Mouse (Mus musculus) kidney, embryonic 14.5 days (tissue): ENCODE results near the gene Tbx1. TPM values are rescaled to one million over a fixed set of nuclear protein-coding genes. Genes with fewer than 3 reads are reported as not detected.

ENCODE experiments used
- ATAC-seq: fragments of 200-750 bp; cut with Nextera tagmentation; 2 replicates; pipeline ENCODE4 v1.8.0; 2017; ENCODE audit warnings: moderate number of reproducible peaks, mild to moderate bottlenecking, moderate TSS enrichment, moderate library complexity; ENCODE audit not compliant: low FRiP score, low TSS enrichment
- H3K27ac ChIP-seq: fragments of 300-500 bp; sonication (generic); 2 replicates; pipeline ENCODE4 v1.5.1; 2014; ENCODE audit warnings: low read depth, mild to moderate bottlenecking, low read length, moderate library complexity, mixed read lengths
- H3K27me3 ChIP-seq: fragments of 300-500 bp; sonication (generic); 2 replicates; pipeline ENCODE4 v1.6.1; 2014; ENCODE audit warnings: mild to moderate bottlenecking, low read length; ENCODE audit not compliant: control insufficient read depth, insufficient read depth
- H3K36me3 ChIP-seq: fragments of 300-500 bp; sonication (generic); 2 replicates; pipeline ENCODE4 v1.6.1; 2014; ENCODE audit warnings: low read length, mixed read lengths; ENCODE audit not compliant: control insufficient read depth, insufficient read depth
- H3K4me1 ChIP-seq: fragments of 300-500 bp; sonication (generic); 2 replicates; pipeline ENCODE4 v1.6.1; 2014; ENCODE audit warnings: low read length, mixed read lengths; ENCODE audit not compliant: control insufficient read depth, insufficient read depth
- H3K4me2 ChIP-seq: fragments of 300-500 bp; sonication (generic); replicated peaks from 2 replicates; pipeline ENCODE4 v1.6.1; 2014; ENCODE audit warnings: low read depth, mild to moderate bottlenecking, low read length
- H3K4me3 ChIP-seq: fragments of 300-500 bp; sonication (generic); 2 replicates; pipeline ENCODE4 v1.5.1; 2014; ENCODE audit warnings: mild to moderate bottlenecking, low read length
- H3K9ac ChIP-seq: fragments of 300-500 bp; sonication (generic); 2 replicates; pipeline ENCODE4 v1.6.1; 2014; ENCODE audit warnings: low read depth, mild to moderate bottlenecking, low read length, moderate library complexity
- H3K9me3 ChIP-seq: fragments of 300-500 bp; sonication (generic); 2 replicates; pipeline ENCODE4 v1.6.1; 2016; ENCODE audit warnings: low read length; ENCODE audit not compliant: control insufficient read depth
- WGBS: fragments of 180-500 bp; shearing (Covaris S2); extraction: QIAGEN DNeasy Blood & Tissue Kit; methylation state at CpG from one replicate; pipeline ENCODE4 v1.1.7; 2014; 5-methylcytosine and 5-hydroxymethylcytosine counted together
- polyA plus RNA-seq: library from polyadenylated mRNA; unstranded; fragments of >200 nt; fragmentation: Nextera tagmentation; extraction: Ambion mirVana; gene quantifications from 2 replicates; pipeline ENCODE4 v1.2.1, GENCODE M21; 2014

Tbx1 gene
- polyA plus RNA-seq, 1 experiment from 2014 or later = 0.61 TPM

GRCm38 (mm10) chr16:18624641-18625040 is 34.2 kb upstream of the Tbx1 start:
- 35% methylated on average over 15 of the region's 15 CpGs for WGBS
- Histone ChIP-seq H3K27ac (no peak overlapping the region), H3K9me3 (no peaks in the 10 kb centered on the region), H3K4me3 (no peak overlapping the region), H3K4me1 (peaks cover 30% of the 10 kb centered on the region), H3K27me3 (peaks cover 78% of the 10 kb centered on the region), H3K4me2 (no peak overlapping the region), H3K9ac (no peak overlapping the region), H3K36me3 (peaks cover 6% of the 10 kb centered on the region; the same call in 1 of the 2 replicates)
- no peak for ATAC-seq

GRCm38 (mm10) chr16:18623751-18624540 is 33.5 kb upstream of the Tbx1 start:
- H3K4me3 ChIP-seq = no peak overlapping the region
- H3K27ac ChIP-seq = no peak overlapping the region
- H3K9ac ChIP-seq = no peak overlapping the region
- H3K9me3 ChIP-seq = no peaks in the 10 kb centered on the region
- H3K4me2 ChIP-seq = no peak overlapping the region
- peaks cover 25% of the 10 kb centered on the region for H3K4me1 ChIP-seq
- H3K36me3 ChIP-seq = peaks cover 6% of the 10 kb centered on the region; the same call in 1 of the 2 replicates
- no peak for ATAC-seq
- H3K27me3 ChIP-seq = peaks cover 85% of the 10 kb centered on the region
- WGBS = 47% methylated on average over 15 of the region's 15 CpGs

GRCm38 (mm10) chr16:18622916-18623750 is 32.7 kb upstream of the Tbx1 start:
- H3K9me3 ChIP-seq = no peaks in the 10 kb centered on the region
- no peak for ATAC-seq
- H3K27me3 ChIP-seq = peaks cover 90% of the 10 kb centered on the region
- H3K27ac ChIP-seq = no peak overlapping the region
- H3K4me3 ChIP-seq = no peak overlapping the region
- peaks cover 6% of the 10 kb centered on the region; the same call in 1 of the 2 replicates for H3K36me3 ChIP-seq
- WGBS = 37% methylated on average over 27 of the region's 29 CpGs
- no peak overlapping the region for H3K9ac ChIP-seq
- H3K4me1 ChIP-seq = peaks cover 21% of the 10 kb centered on the region
- H3K4me2 ChIP-seq = no peak overlapping the region

GRCm38 (mm10) chr16:18622019-18622418 is 31.5 kb upstream of the Tbx1 start, which contains the start of gene Gp1bb:
TSS of gene Gp1bb (minus strand) at chr16:18622403.
- H3K9ac ChIP-seq = no peak within 1 kb of the TSS
- H3K4me2 ChIP-seq = peak within 1 kb of the TSS; percentile 93
- peak within 1 kb of the TSS; percentile 46 for H3K4me3 ChIP-seq
- no peak for ATAC-seq
- H3K27ac ChIP-seq = no peak within 1 kb of the TSS
- H3K27me3 ChIP-seq = peaks cover 86% of the 10 kb centered on the region
- 8% methylated on average over 17 of the region's 17 CpGs for WGBS
- peaks cover 6% of the 10 kb centered on the region; the same call in 1 of the 2 replicates for H3K36me3 ChIP-seq
- peaks cover 27% of the 10 kb centered on the region for H3K4me1 ChIP-seq
- no peaks in the 10 kb centered on the region for H3K9me3 ChIP-seq

GRCm38 (mm10) chr16:18621362-18622001 is 31.0 kb upstream of the Tbx1 start:
- peaks cover 26% of the 10 kb centered on the region for H3K4me1 ChIP-seq
- H3K9me3 ChIP-seq = no peaks in the 10 kb centered on the region
- H3K27ac ChIP-seq = no peak overlapping the region
- no peak for ATAC-seq
- H3K9ac ChIP-seq = no peak overlapping the region
- peak overlapping the region; percentile 93 for H3K4me2 ChIP-seq
- peaks cover 6% of the 10 kb centered on the region; the same call in 1 of the 2 replicates for H3K36me3 ChIP-seq
- H3K27me3 ChIP-seq = peaks cover 82% of the 10 kb centered on the region
- H3K4me3 ChIP-seq = peak overlapping the region; percentile 46
- WGBS = 3% methylated on average over 37 of the region's 38 CpGs

- 0 out of 2 replicates have a peak overlapping the region, but pooled peaks have one; percentile 24 for H3K9ac ChIP-seq
- no peaks in the 10 kb centered on the region for H3K9me3 ChIP-seq
- peaks cover 6% of the 10 kb centered on the region; the same call in 1 of the 2 replicates for H3K36me3 ChIP-seq
- peak overlapping the region; percentile 46 for H3K4me3 ChIP-seq
- peaks cover 20% of the 10 kb centered on the region for H3K4me1 ChIP-seq
- H3K27ac ChIP-seq = no peak overlapping the region
- no peak for ATAC-seq
- peak overlapping the region; percentile 93 for H3K4me2 ChIP-seq
- peaks cover 81% of the 10 kb centered on the region for H3K27me3 ChIP-seq
- under 1% methylated on average over 55 of the region's 74 CpGs for WGBS
Measured at GRCm38 (mm10) chr16:18620601-18621361, 30.3 kb upstream of the Tbx1 start.

GRCm38 (mm10) chr16:18620201-18620600 is 29.7 kb upstream of the Tbx1 start:
- H3K4me2 ChIP-seq = peak overlapping the region; percentile 93
- H3K9ac ChIP-seq = no peak overlapping the region
- peak overlapping the region; percentile 46; the same call in 1 of the 2 replicates for H3K4me3 ChIP-seq
- peaks cover 18% of the 10 kb centered on the region for H3K4me1 ChIP-seq
- peaks cover 6% of the 10 kb centered on the region; the same call in 1 of the 2 replicates for H3K36me3 ChIP-seq
- ATAC-seq = no peak
- H3K27ac ChIP-seq = no peak overlapping the region
- 26% methylated on average over 6 of the region's 6 CpGs for WGBS
- no peaks in the 10 kb centered on the region for H3K9me3 ChIP-seq
- H3K27me3 ChIP-seq = peaks cover 78% of the 10 kb centered on the region

GRCm38 (mm10) chr16:18619110-18619509 is 28.6 kb upstream of the Tbx1 start:
- Histone ChIP-seq H3K9me3 (no peaks in the 10 kb centered on the region), H3K4me2 (no peak overlapping the region), H3K27me3 (peaks cover 78% of the 10 kb centered on the region), H3K4me3 (no peak overlapping the region), H3K27ac (no peak overlapping the region), H3K9ac (no peak overlapping the region), H3K36me3 (peaks cover 6% of the 10 kb centered on the region; the same call in 1 of the 2 replicates), H3K4me1 (peaks cover 18% of the 10 kb centered on the region)
- 57% methylated on average over 4 of the region's 4 CpGs for WGBS
- ATAC-seq = no peak
